Mouse (Mus musculus) adrenal gland, postnatal 14 days (tissue): ENCODE data around the gene Ica1l. TPM values are rescaled to one million over a fixed set of nuclear protein-coding genes. Genes with fewer than 3 reads are reported as not detected.
"Not testable (repeated sequence)": the region's sequence is repeated elsewhere in the genome, so short reads cannot be mapped to it uniquely, and the experiment has no call there.

Source experiments
- DNase-seq: peaks from one replicate; pipeline ENCODE4 v3.0.0; 2021; ENCODE audit warnings: mixed read lengths
- long read RNA-seq, 2 experiments: library from polyadenylated mRNA; stranded (forward); transcript quantifications; one replicate each; pipeline ENCODE4 v2.0.0; 2021
- total RNA-seq: library from RNA; stranded (reverse); gene quantifications from 2 replicates; pipeline ENCODE4 v1.2.3, GENCODE M21; 2021

Ica1l gene
- total RNA-seq, result 1.7 and 2.1 TPM in 2 replicates
- long read RNA-seq, experiment 1, partial matches to known transcripts, result 1 of 5 reads
- long read RNA-seq, experiment 1, other reads (novel, unspliced or antisense), result 2 of 5 reads
- long read RNA-seq, experiment 2, partial matches to known transcripts, result 0 of 2 reads
- long read RNA-seq, experiment 2, other reads (novel, unspliced or antisense), result 2 of 2 reads

DNA sequence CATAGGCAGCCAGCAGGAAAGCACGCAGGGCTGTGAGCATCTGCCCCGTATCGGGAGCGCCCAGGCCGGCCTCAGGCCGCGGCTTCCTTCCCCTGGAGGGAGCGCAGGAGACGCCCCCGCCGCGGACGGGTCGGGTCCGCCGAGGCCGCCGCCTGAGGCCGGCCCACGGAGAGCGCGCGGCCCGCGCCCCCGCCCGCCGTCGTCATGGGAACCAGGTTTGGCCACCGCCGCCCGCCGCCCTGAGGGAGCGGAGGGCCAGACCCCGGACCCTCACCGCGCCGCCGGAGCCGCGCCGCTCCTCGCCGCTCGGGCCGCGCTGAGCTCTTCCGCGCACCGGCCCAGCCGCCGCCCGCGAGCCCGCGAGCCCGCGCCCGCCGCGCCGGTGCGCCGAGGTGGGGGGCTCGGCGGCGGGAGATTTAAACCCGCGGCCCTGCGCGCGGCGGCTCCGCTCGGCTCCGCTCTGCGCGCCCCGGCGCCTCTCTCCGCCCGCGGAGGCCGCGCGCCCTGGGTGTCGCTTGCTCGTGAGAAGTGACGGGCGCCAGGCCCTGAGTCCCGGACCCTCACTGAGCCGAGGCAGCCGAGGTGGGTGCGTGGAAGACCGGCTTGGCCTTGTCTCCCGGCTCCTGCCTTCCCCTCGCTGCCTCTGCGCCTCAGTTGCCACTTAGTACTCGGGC is at the start of gene Ica1l:
Ica1l (minus strand) TSS at position 389 of the 674 bp plus-strand sequence.
- DNase-seq, result peak; percentile 83

DNA sequence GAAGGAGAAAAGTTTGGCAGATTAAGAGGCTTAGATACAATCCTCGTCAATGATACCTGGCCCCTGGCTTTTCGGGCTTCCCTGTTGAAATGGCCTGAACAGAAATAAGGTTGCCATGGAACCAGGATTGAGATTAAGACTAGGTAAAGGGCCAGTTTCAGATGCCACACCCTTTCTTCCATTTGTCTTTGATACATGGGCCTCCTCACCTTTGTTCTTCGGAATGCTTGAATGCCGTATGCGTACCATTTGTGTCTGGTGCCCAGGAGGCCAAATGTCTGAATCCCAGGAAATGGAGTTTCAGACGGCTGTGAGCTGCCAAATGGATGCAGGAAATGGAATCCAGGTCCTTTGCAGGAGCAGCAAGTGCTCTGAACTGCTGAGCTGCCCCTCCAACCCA is 33.4 kb upstream of the Ica1l start:
- no peak for DNase-seq

DNA sequence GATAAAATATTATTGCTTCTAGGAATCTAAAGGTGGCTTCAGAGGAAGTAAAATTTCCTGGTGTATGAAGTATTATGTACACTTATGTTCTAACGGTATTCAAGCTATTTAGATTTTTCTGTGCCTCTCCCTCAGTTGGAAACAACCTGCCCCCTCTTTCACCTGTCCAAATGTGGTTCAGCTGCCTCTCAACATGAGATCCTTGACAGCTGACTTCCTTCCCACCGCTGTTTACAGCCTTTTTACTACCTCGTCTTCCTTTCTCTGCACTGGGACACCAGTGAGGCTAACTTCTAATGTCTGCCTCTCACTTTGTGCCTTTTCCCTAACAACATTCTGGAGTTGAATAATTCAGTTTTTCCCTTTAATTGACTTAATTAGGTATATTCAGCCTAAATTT is 32.6 kb upstream of the Ica1l start:
- DNase-seq, result no peak

DNA sequence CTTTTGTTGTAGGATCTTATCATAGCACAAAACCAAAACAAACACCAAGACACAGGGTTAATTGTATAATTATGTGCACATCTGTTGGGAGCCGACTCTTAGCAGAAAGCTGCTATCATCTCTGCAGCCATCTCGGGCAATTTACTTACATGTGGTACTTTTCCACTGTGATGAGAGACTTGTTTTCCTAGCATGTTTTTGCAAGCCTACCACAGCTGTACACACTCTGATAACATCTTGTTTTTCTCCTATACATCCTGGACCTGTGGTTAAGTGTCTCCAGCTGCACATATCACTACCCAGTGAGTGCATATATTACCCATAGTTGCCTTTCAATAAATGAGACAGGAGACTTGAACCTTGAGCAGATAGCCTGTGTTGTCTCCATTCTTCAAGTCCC is 32.0 kb upstream of the Ica1l start:
- no peak for DNase-seq

DNA sequence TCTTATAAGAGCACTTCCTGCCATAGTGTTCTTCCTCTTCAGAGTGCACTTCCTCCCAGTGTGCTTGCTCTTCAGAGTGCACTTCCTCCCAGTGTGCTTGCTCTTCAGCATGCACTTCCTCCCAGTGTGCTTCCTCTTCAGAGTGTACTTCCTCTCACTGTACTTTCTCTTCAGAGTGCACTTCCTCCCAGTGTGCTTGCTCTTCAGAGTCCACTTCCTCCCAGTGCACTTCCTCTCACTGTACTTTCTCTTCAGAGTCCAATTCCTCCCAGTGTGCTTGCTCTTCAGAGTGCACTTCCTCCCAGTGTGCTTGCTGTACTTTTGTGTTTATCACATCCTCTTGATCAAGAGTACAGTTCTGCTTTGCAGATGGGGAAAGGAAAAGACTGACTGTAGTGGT is 27.7 kb upstream of the Ica1l start:
- DNase-seq, result not testable (repeated sequence)

DNA sequence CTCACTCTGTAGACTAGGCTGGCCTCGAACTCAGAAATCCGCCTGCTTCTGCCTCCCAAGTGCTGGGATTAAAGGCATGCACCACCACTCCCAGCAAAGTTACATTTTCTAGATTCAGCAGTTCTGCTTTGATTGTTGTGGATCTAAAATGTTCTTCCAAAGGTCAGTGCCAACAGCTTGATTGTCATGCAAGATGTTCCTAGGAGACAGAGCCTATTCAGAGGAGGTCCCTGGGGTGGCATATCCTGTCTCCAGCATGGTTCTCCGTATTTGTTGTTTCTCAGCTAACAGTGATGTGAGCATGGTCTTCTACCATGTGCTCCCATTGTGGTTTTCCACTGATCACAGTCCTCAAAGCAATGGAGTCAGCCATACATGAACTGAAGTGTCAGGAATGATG is 13.3 kb upstream of the Ica1l start:
- no peak for DNase-seq

DNA sequence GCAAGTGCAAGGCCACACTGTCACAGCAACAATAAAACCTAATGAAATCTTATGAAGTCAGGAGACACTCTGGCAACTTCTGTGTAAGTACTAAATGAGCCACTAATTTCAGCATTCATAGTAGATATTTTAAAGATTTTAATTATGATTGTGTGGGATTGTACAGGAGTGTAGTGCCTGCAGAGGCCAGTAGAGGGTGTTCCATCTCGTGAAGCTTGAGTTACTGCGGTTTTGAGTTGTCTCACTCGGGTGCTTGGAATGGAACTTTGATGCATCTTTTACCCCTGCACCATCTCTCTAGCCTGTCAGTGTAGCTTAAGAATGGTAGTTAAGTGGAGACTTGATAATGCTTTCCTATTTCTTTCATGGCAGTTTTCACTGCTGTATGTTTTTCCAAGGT is 11.7 kb upstream of the Ica1l start:
- no peak for DNase-seq

DNA sequence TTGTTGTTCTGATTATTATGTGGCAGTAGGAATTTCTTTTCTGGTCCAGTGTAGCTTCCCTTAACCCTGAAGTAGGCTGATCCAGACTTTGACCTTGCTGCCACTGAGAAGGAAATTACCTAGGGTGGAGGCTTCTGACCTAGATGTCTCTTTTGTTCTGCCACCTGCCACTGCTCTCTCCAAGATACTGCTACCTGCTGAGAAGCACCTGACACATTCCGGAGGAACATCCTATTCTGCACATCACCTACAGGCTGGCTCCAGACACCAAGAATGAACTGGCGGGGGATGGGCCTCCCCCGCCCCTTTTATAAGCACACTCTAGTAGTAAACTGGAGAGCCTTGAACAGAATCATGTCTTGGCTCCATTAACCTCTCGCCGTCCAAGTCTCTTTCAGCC is 4.5 kb upstream of the Ica1l start:
- not testable (repeated sequence) for DNase-seq

DNA sequence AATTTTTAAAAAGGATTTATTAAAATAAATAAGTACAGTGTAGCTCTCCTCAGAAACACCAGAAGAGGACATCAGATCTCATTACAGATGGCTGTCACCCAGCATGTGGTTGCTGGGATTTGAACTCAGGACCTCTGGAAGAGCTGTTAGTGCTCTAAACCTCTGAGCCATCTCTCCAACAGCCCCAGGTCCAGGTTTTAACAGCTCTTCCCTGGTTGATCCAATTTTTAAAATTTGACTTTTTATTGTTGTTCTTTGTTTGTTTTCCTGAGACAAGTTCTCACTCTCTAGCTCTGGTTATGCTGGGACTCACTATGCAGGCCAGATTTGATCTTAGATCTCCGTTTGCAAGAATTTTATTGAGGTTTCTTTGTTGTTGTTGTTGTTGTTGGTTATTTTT is 1.6 kb upstream of the Ica1l start:
- no peak for DNase-seq

DNA sequence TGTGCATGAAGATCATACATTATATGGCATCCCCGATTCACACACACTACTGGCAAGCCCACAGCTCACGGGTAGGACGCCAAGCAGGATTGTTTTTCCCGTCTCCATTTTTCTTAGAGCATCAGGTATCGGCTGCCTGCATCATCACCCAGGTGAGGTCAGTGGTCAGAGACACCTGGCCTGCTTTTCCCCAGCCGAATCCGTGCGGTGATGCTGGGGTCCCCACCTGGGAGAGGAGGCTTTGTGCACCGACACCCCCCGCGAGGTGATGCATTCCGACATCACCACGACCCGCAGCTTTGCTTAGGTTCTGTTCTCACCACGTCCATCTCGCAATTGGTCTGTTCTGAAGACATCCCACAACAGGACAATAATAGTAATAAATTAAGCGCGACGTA is 587 bp downstream of the Ica1l start:
- no peak for DNase-seq

DNA sequence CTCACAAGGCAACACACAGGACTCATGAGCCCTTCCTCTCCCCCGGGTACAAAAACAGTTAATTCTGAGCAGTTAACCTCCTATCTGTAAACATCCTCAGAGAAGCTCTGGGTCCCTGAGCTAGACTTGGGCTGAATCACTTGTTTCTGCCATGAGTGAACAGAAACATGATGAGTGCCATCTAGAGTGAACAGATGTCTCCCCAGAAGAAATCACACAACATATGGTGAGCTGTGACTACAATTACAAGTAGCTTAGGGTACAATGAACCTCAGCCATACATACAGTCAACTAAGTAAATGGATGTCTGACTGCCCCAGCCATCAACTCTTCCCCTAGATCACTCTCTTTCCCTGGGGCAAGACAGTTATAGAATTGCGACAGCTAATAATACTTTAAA is 7.9 kb downstream of the Ica1l start:
- DNase-seq, result no peak

DNA sequence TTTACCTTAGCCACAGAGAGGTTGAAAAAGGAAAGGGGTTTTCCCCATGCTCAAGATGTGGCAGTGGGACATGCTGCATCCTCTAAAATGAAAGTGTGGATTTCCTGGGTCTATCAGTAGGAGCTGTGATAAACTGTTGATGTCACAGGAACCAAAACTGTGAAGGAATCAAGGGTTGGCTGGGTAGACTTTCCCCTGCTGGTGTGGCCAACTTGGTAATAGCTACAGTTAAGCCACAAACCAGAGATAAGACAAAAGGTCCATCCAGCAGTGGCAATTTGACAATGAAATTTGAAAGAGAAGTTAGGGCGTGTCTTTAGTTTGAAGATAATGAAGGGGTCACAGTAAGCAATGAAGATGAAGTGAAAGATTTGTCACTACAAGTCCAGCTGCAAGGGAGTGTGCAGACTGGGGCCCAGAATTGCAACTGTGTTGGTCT is 25.9 kb downstream of the Ica1l start:
- DNase-seq, result no peak

DNA sequence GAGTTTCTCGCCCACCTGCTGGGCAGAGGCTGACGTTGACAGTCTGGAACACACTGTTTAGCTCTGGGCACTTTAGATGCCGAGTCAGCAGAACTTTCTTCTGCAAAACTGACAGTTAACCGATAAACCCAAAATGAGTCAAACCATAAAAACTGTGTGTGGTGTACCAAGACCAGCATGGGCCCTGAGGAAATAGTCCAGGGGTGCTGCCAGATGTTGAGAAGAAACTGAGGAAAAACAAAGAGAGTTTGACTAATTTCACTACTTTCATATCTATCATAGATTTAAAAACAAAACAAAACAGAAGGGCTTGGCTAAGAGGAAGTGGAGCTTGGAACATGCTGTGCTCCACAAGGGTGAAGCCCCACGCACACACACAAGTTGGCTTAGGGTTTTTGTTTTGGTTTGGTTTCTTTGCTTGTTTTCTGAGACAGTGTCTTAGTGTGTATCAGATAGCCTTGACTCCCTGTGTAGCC is 26.8 kb downstream of the Ica1l start:
- DNase-seq, result no peak

DNA sequence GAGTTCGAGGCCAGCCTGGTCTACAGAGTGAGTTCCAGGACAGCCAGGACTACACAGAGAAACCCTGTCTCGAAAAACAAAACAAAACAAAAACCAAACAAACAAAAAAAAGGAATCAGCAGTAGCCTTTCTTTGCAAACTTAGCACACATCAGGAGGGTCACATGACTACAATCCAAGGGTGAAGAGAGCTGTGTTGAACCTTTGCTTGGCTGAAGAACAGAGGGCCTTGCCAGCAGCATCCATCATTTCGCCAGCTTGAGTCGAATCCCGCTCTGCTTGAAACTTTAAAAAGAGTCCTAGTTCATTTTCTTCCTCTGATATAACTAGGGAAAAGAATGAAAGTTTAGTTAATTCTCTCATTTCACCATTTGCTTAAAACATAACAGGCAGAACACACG is 27.5 kb downstream of the Ica1l start:
- DNase-seq, result no peak

DNA sequence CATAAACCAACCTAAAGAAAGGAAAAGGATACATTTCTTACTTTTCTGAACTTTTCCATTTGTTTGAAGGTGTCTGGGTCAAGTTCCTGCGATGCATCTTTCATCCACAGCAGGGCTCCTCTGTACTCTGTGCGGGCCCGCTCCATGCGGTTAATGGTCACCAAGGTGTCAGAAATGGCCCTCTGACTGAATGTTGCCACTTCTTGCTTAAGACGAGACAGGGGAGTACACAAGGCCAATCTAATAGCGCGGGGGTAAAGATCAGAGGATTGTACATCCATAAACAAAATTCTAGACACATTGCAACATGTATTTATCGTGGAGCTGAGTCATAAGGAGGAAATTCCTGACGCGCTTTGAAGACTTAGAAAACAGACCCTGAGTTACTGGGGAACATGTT is 29.2 kb downstream of the Ica1l start:
- peak; percentile 22 for DNase-seq

DNA sequence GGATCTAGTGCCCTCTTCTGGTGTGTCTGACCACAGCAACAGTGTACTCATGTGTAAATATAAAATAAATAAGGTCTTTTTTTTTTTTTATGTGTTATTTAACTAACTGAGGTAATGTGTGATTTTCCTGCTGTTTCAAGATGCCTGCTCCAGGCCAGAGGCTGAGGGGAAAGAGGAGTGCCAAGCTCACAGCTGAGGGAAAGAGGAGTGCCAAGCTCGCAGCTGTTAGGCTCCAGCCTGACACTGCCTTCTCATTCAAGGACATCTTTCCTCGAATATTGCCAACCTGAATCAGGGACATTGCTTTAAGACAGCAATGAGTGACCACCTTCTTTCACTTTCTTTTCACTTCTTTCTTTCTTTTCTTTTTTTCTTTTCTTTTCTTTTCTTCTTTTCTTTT is 34.2 kb downstream of the Ica1l start:
- DNase-seq, result peak; percentile 19

DNA sequence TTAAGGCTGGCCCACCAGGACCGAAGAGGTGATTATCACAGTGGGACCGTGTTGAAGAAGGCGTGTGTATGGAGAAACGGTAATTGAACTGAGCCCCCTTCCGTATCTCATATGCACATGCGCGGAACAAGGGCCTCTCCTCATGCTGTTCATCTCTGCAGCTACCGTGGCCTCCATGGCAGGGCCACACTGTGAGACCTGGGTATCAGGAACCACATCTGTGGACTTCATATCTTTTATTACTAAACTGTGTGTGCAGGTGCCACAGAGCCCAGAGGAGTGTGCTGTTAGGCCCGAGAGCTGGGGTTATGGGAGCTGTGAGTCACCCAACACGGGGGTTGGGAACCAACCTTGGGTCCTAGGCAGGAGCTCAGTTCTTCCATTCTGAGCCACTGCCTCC is 35.6 kb downstream of the Ica1l start:
- peak; percentile 46 for DNase-seq

DNA sequence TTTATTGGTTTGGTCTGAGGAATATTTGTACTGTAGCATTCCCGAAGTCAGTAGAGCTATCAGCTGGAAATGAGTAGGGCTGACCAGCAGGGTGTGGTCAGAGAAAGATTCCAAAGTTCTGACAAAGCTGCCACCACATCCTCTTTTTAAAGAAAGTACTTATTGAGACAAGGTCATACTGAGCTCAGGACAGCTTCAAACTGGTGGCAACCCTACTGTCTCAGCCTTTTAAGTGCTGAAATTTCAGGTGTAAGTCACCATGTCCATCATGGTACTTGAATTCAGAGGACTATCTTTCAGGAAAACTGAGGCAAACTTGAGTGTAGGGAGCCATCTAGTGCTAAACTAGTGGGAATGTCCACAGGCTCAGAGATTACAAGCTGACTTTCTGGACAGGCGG is 42.7 kb downstream of the Ica1l start:
- DNase-seq, result no peak

DNA sequence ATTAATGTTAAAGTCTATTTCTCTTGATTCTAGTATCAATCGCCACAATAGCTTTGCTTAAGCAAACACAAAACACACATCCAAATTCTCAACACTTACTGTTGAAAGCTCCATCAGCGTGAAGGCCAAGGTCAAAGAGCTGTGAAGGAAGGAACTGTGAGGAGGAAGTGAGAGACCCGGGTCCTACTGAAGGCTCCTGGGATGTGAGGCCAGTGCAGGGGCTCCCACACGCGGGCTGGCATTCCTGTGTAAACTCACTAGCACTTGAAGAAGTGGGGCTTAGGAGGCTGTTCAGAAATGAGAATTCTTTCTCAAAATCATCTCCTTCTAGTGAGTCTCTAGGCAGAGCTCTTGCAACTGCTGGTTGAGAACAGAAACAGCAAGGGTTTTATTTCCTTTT is 45.6 kb downstream of the Ica1l start:
- no peak for DNase-seq

DNA sequence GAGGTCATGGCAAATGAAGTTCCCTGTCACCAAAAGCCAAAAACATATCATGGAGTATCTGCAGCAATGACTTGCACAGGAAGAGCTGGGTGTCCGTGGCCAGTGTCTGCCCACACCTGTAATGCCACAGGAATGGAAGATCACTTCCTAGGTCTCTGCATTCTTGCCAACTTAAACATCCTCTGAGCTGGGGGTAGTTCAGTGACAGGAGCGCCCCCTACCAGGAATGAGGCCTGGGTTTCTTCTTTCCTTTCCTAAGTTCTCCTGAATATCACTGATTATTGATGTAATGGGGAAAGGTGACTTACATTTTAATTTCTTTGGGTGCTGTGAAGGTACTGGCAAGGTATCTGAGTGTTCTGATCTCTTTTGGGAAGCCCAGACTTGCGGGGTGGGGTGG is 47.3 kb downstream of the Ica1l start:
- no peak for DNase-seq

DNA sequence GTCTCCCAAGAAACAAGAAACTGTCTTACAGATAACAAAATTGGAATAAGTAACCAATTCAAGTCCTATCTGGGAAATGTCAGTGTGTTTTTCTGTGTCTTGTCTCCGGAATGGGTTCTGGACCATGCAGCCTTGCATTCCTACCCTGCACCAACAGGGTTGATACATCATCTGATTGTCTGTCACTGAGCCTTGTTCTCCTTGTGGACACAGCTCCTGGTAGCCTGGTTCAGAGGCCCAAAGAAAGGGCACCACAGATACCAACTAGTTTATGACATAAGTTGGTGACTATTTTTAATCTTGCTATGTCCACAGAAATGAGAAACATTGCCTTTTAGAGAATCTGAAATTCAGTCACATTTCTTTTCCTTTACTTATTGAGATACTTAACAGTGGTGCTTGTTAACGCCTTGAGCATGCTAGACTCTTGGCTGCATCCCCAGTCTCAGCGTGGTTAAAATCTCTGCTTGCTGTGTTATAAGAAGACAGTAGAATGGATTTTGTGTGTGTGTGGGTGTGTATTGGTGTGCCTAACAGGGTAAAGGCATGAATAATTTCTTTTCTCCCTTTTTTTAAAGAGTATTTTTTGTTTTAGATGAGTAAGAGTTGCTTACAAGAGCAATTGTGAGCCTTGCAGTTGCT is 55.5 kb downstream of the Ica1l start:
- no peak for DNase-seq

DNA sequence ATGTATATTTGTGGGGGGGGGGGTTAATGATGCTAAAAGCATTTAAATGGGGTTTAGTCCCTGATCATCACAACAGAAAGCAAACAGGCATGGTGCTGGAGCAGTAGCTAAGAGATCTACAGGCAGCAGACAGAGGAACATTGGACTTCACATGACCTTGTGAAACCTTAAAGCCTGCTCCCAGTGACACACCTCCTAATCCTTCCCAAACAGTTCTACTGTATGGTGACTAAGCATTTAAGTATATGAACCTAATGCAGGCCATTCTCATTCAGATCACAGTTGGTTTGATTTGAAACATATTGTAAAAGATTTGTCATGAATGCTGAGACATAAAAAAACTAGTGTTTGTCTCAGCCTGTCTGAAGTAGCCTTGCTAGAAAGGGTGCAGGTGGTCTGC is 56.4 kb downstream of the Ica1l start:
- no peak for DNase-seq

DNA sequence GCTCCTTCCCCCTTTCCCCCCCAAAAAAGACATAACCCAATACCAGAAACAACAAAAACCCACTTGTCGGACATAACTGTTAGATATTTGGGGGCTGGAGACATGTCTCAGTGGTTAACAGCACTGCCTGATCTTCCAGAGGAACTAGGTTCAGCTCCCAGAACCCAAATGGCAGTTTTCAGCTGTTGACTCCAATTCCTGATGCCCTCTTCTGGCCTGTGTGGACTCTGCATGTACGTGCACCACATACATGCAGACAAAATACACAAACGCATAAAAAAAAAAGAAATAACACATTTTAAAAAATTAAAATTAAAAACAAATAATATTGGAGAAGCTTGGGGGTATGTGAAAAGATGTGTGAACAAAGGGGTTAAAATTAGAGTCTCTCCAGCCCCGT is 75.7 kb downstream of the Ica1l start:
- peak; percentile 58 for DNase-seq
